Mouse (Mus musculus) forebrain, postnatal 0 days (tissue): ENCODE data around the gene Ddn. TPM values are rescaled to one million over a fixed set of nuclear protein-coding genes. Genes with fewer than 3 reads are reported as not detected.

Source experiments
- ATAC-seq: fragments of 200-750 bp; cut with Nextera tagmentation; 2 replicates; pipeline ENCODE4 v1.8.0; 2017; ENCODE audit warnings: mild to moderate bottlenecking, moderate library complexity
- DNase-seq: peaks from one replicate; pipeline ENCODE4 v3.0.0-alpha.2; 2015
- H3K27ac ChIP-seq: fragments of 300-500 bp; sonication (generic); 2 replicates; pipeline ENCODE4 v1.5.1; 2014; ENCODE audit warnings: low read depth, mild to moderate bottlenecking, antibody characterized with exemption, low read length, moderate library complexity, mixed read lengths
- H3K27me3 ChIP-seq: fragments of 300-500 bp; sonication (generic); 2 replicates; pipeline ENCODE4 v1.6.1; 2014; ENCODE audit warnings: mild to moderate bottlenecking, low read length, mixed read lengths; ENCODE audit not compliant: insufficient read depth
- H3K36me3 ChIP-seq: fragments of 300-500 bp; sonication (generic); 2 replicates; pipeline ENCODE4 v1.6.1; 2014; ENCODE audit warnings: mild to moderate bottlenecking, moderate library complexity; ENCODE audit not compliant: insufficient read depth
- H3K4me1 ChIP-seq: fragments of 300-500 bp; sonication (generic); 2 replicates; pipeline ENCODE4 v1.6.1; 2014; ENCODE audit warnings: antibody characterized with exemption; ENCODE audit not compliant: insufficient read depth
- H3K4me2 ChIP-seq: fragments of 300-500 bp; sonication (generic); 2 replicates; pipeline ENCODE4 v1.6.1; 2014; ENCODE audit warnings: low read depth, mild to moderate bottlenecking, moderate library complexity
- H3K4me3 ChIP-seq: fragments of 300-500 bp; sonication (generic); 2 replicates; pipeline ENCODE4 v1.5.1; 2014; ENCODE audit warnings: low read depth, low read length, mixed read lengths
- H3K9ac ChIP-seq: fragments of 300-500 bp; sonication (generic); 2 replicates; pipeline ENCODE4 v1.6.1; 2014; ENCODE audit warnings: mild to moderate bottlenecking
- H3K9me3 ChIP-seq: fragments of 300-500 bp; sonication (generic); 2 replicates; pipeline ENCODE4 v1.6.1; 2016; ENCODE audit warnings: low read length
- CTCF ChIP-seq: sonication (generic); IDR thresholded peaks from 2 replicates; pipeline ENCODE4 v1.5.1; 2016; ENCODE audit warnings: antibody characterized with exemption, control low read depth, low read depth
- whole genome bisulfite sequencing: fragments of 180-500 bp; shearing (Covaris S2); extraction: QIAGEN DNeasy Blood & Tissue Kit; methylation state at CpG from one replicate; pipeline ENCODE4 v1.1.7; 2014; 5-methylcytosine and 5-hydroxymethylcytosine counted together
- polyA plus RNA-seq: library from polyadenylated mRNA; unstranded; fragments of >200 nt; fragmentation: Nextera tagmentation; extraction: Ambion mirVana; gene quantifications from 2 replicates; pipeline ENCODE4 v1.2.1, GENCODE M21; 2015
- total RNA-seq: library from RNA; depleted of rRNA; stranded (reverse); fragments of >200 nt; gene quantifications from 2 replicates; pipeline ENCODE4 v1.2.3, GENCODE M21; 2014

Ddn gene
- total and polyA plus RNA-seq, 2 experiments from 2014 or later, result 2.2 to 36.3 TPM

DNA sequence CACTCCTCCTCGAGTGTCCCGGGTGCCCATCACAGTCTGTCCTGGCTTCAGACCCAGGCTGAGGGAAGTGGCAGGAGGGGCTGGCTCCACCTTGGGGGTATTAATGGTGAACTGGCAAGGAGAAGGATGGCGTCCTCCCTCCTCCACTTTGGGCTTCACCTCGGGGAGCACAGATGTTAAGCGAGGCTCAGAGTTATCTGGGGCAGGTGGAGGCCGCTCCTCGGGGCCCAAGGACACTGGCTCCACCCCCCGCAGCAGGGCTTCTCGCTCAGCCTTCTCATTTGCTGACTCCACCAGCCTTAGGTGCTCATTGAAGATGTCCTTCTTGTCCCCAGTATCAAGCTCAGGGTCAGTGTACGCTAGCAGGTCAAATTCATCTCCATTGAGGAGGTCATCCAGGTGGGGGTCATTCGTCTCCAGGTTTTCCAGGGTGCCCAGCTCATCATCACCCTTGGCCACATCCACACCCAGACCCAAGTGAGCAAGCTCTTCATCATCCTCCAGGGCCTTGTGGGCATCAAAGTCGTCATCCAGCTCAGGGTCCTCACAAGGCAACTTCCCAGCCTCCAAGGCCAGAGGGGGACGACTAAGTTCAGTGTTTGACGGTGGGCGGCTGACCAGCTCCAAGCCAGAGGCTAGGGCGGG, 40.8 kb upstream of the Ddn start:
- no peak overlapping the region for H3K4me3 ChIP-seq
- H3K27me3 ChIP-seq, result no peaks in the 10 kb centered on the region
- H3K9me3 ChIP-seq, result no peaks in the 10 kb centered on the region
- no peaks in the 10 kb centered on the region for H3K4me1 ChIP-seq
- no peak for TF ChIP-seq CTCF
- no peak overlapping the region for H3K27ac ChIP-seq
- ATAC-seq (no peak), DNase-seq (no peak)
- H3K9ac ChIP-seq, result no peak overlapping the region
- H3K36me3 ChIP-seq, result peaks cover 99% of the 10 kb centered on the region
- H3K4me2 ChIP-seq, result no peak overlapping the region
- 91% methylated on average over 16 of the region's 16 CpGs for WGBS

DNA sequence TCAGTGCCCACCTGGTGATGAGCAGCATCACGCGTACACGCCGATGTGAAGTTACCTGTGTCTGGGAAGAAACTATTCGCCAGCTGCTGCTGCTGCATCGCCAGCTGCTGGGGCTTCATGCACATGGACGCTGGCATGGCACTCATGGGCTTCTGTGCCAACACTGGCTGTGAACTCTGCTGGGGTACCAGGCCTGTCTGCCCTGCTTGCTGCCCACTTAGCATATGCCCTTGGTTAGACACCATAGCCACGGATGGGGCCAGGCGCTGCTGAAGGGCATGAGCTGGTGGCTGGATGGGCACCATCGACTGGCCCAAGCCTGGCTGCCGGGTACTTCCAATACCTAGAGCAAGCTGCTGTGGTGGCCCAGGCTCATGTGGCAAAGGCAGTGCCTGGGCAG, 39.9 kb upstream of the Ddn start:
- TF ChIP-seq CTCF, result no peak
- no peak overlapping the region for H3K27ac ChIP-seq
- no peaks in the 10 kb centered on the region for H3K4me1 ChIP-seq
- 96% methylated on average over 11 of the region's 11 CpGs for WGBS
- no peaks in the 10 kb centered on the region for H3K9me3 ChIP-seq
- H3K9ac ChIP-seq, result no peak overlapping the region
- ATAC-seq (no peak), DNase-seq (no peak)
- no peak overlapping the region for H3K4me2 ChIP-seq
- H3K4me3 ChIP-seq, result no peak overlapping the region
- peaks cover 99% of the 10 kb centered on the region for H3K36me3 ChIP-seq
- no peaks in the 10 kb centered on the region for H3K27me3 ChIP-seq

DNA sequence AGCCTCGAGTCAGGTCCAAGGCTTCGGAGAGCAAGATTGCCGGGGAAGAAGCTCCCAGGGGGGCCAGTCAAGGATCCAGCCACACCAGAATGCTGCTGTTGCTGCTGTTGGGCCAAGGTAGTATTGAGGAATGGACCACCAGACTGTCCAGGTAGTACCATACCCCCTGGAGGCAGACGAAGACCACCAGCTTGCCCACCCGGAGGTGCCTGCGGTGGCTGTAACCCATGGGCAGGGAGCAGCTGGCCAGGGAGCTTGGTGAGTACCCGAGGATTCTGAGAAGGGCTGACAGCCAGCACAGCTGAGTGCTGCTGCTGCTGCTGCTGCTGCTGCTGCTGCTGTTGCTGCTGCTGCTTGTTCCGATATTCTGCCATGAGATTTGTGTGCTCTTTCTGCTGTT, 36.9 kb upstream of the Ddn start:
- DNase-seq (no peak), ATAC-seq (no peak)
- no peak for TF ChIP-seq CTCF
- WGBS, result 93% methylated on average over 8 of the region's 8 CpGs
- H3K4me2 ChIP-seq, result no peak overlapping the region
- H3K36me3 ChIP-seq, result peaks cover 99% of the 10 kb centered on the region
- H3K4me1 ChIP-seq, result no peaks in the 10 kb centered on the region
- H3K27ac ChIP-seq, result no peak overlapping the region
- H3K27me3 ChIP-seq, result no peaks in the 10 kb centered on the region
- H3K9me3 ChIP-seq, result no peaks in the 10 kb centered on the region
- H3K9ac ChIP-seq, result no peak overlapping the region
- H3K4me3 ChIP-seq, result no peak overlapping the region

DNA sequence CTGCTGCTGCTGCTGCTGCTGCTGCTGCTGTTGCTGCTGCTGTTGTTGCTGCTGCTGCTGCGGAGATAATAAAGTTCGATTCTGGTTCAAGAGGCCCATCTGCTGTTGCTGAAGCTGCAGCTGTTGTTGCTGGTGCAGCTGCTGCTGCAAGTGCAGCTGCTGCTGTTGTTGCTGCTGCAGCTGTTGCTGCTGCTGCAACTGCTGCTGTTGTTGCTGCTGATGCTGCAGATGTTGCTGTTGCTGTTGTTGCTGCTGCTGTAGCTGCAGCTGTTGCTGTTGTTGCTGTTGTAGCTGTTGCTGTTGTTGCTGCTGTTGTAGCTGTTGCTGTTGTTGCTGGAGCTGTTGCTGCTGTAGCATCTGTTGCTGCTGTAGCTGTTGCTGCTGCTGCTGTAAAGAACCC, 35.9 kb upstream of the Ddn start:
- Histone ChIP-seq H3K27ac (no peak overlapping the region), H3K36me3 (peaks cover 99% of the 10 kb centered on the region), H3K9me3 (no peaks in the 10 kb centered on the region), H3K4me3 (no peak overlapping the region), H3K9ac (no peak overlapping the region), H3K4me1 (no peaks in the 10 kb centered on the region), H3K27me3 (no peaks in the 10 kb centered on the region), H3K4me2 (no peak overlapping the region)
- DNase-seq, result no peak
- no peak for ATAC-seq
- 91% methylated on average over 2 of the region's 2 CpGs for WGBS
- TF ChIP-seq CTCF, result no peak

DNA sequence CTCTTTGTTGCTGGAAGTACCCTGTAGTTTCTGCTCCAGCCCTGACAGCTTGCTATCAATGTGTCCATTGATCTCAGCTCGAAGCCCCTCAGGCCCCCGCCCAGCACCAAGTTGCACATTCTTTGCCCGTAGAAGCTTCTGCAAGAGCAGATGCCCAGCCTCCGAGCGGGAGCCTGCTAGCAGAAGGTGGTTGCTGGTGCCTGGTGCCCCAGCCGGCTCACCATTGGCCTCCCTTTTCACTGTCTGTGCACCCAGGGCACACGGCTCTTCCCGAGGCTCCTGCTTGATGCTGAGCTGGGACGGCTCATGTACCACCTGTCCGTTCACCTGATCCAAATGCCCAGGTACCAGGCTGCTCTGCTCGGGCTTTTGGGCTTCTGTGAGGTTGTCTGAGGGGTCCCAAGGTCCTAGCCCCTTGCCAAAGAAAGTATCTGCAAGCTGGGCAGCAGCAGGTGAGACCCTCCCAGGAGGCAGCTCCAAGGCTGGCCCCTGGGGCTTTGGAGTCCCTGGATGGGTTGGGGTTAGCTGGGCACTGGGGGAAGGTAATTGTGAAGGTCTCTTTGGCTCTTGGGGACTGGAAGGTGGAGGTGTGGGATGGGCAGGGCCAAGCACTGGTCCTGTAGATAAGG, 34.4 kb upstream of the Ddn start:
- H3K27me3 ChIP-seq, result no peaks in the 10 kb centered on the region
- no peak for ATAC-seq
- peaks cover 99% of the 10 kb centered on the region for H3K36me3 ChIP-seq
- H3K4me1 ChIP-seq, result no peaks in the 10 kb centered on the region
- no peak for TF ChIP-seq CTCF
- no peak overlapping the region for H3K4me3 ChIP-seq
- no peak overlapping the region for H3K27ac ChIP-seq
- WGBS, result 93% methylated on average over 11 of the region's 11 CpGs
- no peaks in the 10 kb centered on the region for H3K9me3 ChIP-seq
- no peak overlapping the region for H3K9ac ChIP-seq
- DNase-seq, result no peak
- H3K4me2 ChIP-seq, result no peak overlapping the region

DNA sequence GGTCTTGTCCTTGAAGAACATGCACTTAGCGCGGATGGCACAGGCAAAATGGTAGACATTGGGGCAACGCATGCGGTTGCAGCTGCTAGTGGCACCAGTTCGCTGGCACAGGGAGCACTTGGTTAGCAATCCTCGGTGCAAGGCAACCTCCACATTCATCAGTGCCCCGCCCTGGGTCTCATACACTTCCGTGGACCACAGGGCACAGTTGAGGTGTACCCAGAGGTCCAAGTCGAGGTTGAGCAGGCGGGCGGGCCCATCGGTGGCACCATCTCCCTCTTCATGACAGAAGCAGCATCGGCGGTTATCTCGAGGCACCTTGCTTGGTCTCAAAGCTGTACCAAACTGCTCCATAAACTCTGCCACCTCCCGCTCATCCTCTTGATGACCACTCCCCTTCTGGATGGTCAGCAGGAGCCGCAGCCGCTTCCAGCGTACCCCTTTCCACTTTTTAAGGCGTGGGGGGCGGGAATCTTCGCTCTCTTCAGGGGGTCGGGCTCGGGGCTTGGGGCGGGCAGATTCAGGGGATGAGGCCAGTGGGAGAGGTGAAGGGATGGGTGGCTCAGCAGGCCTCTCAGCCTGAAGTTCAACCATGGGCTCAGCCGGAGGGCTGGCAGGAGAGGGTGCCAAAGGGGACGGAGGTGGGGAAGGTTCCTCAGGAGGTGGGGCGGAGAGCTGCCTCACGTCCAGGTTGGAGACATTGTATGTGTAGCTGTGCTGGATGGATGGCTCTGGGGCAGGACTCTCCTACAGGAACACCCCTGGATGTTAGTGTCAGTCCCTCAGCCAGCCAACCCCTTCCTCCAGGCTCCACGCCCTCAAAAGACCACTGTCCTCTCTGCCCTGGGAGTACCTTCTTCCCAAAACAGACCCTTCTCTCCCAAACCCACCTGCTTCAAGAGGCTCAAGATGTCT, 30.6 kb upstream of the Ddn start:
- Histone ChIP-seq H3K36me3 (peaks cover 100% of the 10 kb centered on the region), H3K4me3 (no peak overlapping the region), H3K27me3 (no peaks in the 10 kb centered on the region), H3K9me3 (no peaks in the 10 kb centered on the region), H3K4me1 (no peaks in the 10 kb centered on the region), H3K4me2 (no peak overlapping the region), H3K9ac (no peak overlapping the region), H3K27ac (no peak overlapping the region)
- no peak for ATAC-seq
- DNase-seq, result no peak
- 96% methylated on average over 30 of the region's 30 CpGs for WGBS
- no peak for TF ChIP-seq CTCF

DNA sequence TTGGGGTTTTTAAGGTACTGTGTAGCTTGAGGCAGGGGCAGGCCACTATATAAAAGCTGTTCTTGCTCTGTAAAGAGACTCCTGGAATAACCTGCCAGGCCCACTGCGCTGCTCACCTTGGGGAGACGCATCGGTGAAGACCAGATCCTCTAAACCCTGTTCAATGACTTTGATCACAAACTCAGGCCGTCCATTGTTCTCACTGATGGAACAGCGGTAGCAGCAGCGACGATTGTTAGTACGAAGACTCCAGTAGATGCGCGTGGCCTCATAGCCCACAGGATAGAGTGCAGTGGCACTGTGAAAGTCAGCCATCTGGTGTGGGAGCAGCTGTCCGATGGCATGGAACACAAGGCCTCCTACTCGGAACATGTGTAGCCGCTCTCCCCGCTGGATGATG, 29.9 kb upstream of the Ddn start:
- no peaks in the 10 kb centered on the region for H3K27me3 ChIP-seq
- ATAC-seq, result no peak
- no peaks in the 10 kb centered on the region for H3K9me3 ChIP-seq
- no peak overlapping the region for H3K9ac ChIP-seq
- H3K4me2 ChIP-seq, result no peak overlapping the region
- peaks cover 100% of the 10 kb centered on the region for H3K36me3 ChIP-seq
- no peaks in the 10 kb centered on the region for H3K4me1 ChIP-seq
- H3K27ac ChIP-seq, result no peak overlapping the region
- no peak for TF ChIP-seq CTCF
- no peak for DNase-seq
- WGBS, result 96% methylated on average over 14 of the region's 14 CpGs
- H3K4me3 ChIP-seq, result no peak overlapping the region
